Mouse (Mus musculus) left cerebral cortex, adult 18-20 months (tissue): ENCODE results near the gene Tmem204. TPM values are rescaled to one million over a fixed set of nuclear protein-coding genes. Genes with fewer than 3 reads are reported as not detected.

Experiments used
- DNase-seq, 2 experiments: peaks; one replicate each; pipeline ENCODE4 v3.0.0; 2021 to 2022; ENCODE audit warnings: low spot score in 2 of 2, mixed read lengths in 1 of 2
- total RNA-seq, 2 experiments: library from RNA; stranded (reverse); gene quantifications; 2 replicates each; pipeline ENCODE4 v1.2.3; 2021

The Tmem204 gene
- total RNA-seq, 2 experiments from 2014 or later: 8.9 to 9.4 TPM

DNA sequence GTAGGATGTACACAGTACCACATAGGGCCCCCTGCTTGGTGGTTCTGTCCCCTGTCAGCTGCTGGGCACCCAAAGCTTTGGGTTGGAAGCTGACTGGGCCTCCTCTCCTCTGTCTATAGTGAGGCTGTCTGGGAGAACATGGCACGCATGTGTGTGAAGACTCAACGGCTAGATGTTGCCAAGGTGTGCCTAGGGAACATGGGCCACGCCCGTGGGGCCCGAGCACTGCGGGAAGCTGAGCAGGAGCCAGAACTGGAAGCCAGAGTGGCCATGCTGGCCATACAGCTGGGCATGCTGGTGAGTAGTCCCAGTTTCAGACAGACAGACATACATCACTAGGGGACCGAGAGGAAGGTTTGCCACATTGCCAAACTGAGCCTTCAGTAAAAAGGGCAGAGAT lies 3.3 kb upstream of the Tmem204 start:
- no peak for DNase-seq

DNA sequence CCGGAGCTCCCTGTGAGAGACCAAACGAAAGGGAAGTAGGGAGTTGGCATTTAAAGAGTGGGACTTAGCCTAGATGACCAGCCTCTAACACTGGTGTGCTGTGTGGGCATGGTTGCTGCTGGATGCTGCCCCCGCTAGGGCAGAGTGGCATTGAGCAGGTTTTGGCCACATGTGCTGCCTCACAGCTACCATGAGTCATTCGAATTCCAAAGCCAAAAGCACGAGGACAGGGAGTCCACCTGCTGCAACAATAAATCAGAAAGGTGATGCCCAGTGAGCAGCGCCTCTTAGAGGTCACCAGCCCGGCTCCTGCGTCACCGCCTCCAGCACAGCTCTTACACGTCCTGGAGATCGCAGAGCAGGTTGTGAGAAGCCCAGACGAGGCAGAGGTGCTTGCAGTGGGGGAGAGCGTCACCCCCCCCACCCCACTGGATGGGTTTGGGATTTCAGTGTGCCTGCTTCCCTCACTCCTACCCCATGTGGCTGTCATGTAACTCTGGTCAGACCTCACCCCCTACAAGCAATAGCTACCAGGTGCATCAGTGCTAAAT lies 1.5 kb upstream of the Tmem204 start:
- no peak for DNase-seq

DNA sequence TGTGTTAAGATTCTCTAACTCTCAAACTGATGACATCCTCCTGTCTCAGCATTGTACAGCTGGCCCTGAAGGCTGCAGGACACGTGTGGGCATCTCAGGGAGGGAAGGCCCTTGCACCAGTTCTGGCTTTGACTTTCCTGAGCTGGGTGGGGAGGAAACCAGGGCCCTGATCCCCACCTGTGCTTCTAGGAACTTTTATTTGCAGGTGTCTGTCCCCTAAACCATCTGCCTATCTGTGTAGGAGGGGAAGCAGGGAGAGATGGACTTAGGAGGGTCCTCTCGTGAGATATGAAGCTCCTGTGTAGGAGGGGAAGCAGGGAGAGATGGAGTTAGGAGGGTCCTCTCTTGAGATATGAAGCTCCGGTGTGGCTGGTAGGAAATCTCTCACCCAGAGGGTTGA lies 504 bp downstream of the Tmem204 start:
- DNase-seq: no peak

DNA sequence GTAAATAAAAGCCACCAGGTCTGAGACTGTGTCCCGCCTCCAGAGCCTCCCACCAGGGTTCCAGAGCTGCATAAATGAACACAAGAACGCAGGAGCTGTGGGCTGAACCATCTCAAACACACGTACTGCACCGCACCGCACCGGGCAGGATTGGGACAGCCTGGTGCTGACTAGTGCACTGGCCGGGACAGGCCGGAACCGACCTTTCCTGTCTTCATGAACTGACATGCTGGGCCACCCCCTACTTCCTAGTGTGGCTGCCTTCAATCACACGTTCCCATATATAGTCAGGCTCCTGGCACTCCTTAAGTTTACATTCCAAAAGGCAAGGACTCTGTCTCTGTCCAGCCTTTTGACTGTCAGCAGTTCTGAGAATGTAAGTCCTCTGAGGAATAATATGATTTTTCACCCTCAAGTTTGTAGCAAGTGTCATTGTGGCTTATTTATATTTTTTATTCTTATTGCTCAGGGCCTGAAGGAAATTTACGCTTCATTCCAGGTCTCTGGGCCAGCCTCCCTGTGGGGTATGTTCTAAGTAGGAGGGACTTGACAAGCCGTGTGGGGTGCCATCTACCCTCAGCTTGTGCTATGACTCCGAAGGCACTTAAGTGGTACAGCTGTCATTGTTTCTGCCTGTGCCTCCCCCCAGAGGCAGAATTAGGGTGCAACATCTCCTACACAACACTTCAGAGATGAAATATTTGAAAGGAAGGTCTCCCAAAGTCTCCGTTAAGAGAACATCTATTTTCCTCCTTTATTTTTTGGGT lies 1.1 kb downstream of the Tmem204 start:
- DNase-seq: peak in 1 of 2 experiments; percentile 31

DNA sequence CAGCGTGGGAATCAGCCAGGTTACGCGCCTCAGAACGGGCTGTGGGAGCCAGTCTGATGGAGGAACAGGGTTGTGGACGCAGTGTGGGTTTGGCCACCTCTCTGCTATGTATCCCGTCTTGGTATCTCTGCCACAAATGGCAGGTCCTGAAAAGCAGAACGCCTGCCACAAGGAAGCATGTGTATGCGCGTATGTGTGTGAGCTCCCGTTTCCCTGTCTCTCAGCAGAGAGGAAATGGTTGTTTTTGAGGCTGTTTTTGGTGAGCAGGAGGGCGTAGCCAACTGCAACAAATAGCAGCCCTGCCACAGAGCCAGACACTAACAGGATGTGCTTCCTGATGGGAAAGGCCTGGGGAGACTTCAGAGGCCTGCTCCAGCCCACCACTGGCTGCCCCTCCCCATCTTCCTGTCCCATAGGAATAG lies 2.4 kb downstream of the Tmem204 start:
- DNase-seq: peak in 1 of 2 experiments; percentile 27

DNA sequence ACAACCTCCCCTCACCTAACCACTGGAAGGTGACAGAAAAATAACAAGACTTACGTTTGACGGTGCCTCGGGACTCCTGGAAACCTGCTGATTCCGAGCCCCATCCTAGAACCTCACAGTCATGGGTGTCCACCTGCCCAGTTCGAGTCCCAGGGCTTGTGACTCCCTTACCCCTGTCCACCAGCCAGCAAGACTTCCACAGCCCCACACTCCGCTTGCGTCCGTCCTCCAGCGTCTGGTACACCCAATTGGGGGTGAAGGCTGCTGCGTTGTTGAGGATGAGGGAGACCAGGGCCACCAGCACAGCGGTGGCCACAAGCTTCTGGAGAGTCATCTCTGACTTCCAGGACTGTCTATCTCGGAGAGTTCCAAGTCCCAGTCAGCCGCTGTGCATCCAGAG lies 3.2 kb downstream of the Tmem204 start:
- DNase-seq: no peak

DNA sequence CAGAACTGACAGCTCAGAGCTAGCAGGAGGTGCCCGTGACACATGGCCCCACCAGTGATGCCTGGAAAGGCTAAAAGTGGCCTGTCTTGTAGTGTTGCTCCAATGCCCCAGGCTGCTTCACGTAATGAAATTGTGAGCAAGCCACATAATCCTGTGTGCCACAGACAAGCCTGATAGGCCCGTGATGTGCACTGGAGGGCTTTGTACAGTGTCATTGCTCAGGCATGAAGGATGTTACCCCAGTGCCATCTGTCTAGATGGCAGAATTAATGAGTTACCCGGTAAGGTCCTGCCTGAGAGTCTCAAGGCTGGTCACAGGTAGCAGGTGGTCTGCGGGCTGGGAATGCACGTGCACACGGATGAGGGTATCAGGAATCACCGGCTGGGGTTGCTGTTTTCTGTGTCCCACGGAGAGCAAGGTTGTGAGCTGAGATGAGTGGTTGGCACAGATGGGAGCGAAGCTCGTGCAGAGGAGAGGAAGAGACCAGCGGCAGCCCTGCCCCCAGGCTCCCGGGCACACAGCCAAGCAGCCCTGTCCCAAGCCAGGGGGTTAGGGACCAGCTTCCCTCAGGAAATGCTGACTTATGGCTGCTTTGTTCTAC lies 5.5 kb downstream of the Tmem204 start:
- peak in 1 of 2 experiments; percentile 28 for DNase-seq

DNA sequence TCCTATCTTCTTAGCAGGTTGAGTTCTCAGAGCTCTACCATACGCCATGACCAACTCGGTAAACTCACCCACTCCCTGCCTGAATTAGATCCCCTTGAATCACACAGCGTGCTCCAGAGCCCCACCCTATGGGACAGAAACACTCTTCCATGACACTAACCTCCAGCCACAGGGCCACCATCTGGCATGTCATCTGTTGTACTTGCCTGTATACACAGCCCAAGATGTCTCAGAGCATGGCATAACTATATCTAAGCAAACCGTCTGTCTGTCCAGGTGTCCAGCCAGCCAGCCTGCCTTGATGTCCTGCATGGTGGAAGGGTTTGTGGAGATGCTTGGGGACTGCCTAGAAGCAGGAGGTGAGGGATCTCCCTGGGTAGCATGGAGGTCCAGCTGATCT lies 6.5 kb downstream of the Tmem204 start:
- peak; percentile 23 to 35 for DNase-seq

DNA sequence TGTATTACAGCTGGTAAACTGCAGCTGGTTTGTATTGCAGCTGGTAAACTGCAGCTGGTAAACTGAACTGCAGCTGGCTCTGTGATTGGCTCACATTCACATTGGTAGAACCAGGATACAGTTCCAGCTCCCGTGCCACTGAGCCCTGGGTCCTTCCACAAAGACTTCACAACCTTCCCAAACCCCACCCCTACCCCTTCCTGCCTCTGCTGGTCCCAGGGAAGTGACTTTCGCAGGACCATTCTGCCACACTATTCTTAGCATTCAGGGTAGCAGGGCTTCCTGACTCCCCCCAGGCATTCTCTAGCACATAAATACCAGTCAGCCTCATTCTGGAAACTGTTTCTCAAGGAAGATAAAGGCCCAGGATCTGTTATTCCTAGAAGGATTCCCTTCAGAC lies 14.7 kb downstream of the Tmem204 start:
- DNase-seq: no peak

DNA sequence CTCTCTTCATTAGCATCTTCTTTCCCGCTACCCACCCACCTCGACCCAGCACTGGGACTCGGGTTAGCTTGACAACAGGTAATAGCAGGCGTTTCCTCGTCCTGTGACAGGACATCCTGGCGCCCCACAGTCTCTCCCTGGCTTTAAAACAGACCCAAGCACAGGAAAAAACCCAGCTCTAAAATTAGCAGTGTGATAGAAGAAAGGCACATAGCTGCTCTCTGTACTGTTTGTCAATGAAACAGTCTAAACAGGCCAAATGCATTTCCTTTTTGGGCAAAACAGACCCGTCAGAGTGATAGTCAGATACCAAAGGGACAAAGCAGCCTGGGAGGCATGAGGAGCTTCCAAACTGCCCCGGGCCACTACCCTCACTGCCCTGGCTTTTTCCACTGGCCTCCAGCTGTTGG lies 15.9 kb downstream of the Tmem204 start:
- DNase-seq: no peak

DNA sequence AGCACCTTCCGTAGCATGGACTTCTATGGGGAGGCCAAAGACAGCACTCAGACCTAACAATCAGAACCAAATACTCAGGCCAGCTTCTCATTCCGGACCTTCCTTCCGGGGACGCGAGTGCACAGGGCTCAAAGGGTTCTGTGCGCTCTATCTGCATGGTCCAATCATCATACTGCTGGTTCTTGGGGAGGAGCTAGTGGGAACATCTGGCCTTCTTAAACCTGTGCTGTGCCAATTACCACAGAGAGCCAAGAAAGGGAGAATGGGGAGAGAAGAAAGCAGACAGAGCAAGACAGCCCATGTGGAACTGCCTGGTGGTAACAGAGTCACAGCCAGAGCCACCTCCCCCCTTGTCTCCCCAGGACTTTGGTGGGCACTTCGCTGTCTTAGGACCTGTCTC lies 16.8 kb downstream of the Tmem204 start:
- DNase-seq: no peak

DNA sequence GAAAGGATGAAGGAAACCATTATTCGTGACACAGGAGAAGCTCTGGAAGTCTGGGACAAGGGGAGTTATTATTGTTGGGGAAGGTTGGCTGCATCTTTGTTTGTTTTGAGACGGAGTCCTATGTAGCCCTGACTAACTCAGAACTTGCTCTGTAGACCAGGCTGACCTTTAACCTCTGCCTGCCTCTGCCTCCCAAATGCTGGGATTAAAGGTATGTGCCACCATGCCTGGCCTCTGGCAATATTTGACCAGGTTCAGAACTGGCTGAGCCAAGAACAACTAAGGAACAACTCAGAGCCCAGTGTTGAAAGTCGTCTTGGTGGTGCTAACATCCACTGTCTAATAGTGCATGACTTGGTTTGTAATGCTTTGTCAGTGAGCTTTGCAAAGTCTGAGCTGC lies 18.2 kb downstream of the Tmem204 start:
- no peak for DNase-seq

DNA sequence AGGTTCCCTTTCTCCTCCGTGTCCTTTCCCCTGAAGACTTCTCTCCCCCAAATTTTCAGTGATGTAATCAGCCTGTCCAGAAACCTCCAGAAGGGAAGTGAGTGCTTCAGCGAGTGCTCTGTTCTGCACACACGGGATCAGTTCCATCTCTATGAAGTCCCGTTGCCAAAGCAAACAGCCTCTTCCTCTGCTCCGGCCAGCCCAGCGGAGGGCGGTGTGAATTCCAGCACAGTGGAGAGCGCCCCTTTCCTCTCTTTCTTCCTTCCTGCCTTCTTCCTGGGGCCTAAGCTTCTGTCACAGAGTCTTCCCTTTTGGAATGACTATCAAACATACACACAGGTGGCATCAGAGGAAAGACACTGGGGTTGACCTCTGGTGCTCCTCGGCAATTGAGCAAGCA lies 19.0 kb downstream of the Tmem204 start:
- no peak for DNase-seq

DNA sequence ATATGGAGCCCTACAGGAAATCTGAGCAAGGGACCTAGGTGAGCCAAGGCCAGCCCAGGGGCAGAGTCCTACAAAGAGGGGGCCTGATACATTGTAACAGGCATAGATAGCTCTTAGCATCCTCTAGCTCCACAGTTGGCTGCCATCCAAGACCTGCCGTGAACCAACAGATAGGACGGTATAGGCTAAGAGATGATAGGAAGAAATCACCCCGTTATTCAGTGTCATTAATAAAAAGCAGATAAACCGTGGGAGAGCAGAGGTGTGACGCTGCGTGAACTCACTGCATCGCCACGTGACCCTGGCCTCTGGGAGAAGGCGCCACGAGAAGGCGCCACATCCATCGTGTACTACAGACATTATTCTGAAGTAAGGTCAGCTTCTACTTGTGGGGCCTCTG lies 19.5 kb downstream of the Tmem204 start:
- DNase-seq: no peak

DNA sequence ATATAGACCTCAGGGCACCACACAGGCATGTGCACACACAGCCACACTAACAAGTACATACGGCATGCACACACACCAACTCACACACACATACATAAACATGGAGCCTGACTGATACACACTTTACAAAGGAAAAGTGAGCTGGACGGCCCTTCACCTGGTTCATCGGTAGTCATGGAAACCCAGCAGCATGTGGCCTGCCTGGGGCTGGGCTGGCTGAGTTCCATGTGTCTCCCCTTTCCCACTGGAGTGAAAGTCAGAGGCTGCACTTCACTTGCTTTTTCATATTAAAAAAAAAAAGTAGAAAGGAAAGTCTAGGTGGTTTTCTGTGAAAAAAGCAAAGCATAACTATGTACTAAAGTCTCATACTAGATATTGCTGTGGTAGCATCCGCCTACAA lies 20.1 kb downstream of the Tmem204 start:
- DNase-seq: no peak

DNA sequence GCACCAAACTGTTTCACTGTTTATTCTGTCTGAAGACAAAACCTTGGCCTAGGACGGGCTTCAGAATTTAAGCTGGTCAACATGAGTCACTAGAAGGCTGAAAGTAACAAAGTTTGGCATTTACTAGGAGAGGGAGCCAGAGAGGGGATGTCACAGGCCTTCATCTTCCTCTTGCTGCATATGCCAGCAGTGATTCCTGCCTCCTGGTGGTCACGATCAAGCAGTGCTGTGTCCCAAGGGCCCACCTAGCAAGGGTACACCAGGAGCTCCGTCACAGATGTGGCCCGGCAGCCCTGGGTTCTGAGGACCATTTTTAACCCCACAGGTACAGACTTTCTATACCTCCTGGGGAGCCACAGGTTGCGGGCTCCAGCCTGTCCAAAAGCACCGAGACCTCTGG lies 26.4 kb downstream of the Tmem204 start:
- no peak for DNase-seq

DNA sequence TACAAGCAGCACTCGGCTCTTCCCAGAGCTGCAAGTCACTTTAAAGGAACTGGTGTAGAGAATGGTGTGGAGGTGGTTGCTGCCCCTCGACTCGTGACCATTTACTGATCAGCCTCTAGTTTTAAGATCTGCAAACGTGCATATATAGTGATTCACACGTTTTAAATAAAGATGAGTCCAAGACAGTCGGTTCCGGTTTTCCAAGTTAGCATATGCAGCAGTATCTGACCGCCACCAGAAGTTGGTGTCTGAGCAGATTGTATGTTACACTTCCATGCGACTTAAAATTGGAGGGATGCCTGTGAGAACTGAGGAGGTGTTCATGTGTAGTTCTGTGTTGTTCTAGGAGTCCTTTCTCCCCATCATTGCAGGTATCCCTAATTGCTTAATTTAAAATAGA lies 30.1 kb downstream of the Tmem204 start:
- DNase-seq: no peak

DNA sequence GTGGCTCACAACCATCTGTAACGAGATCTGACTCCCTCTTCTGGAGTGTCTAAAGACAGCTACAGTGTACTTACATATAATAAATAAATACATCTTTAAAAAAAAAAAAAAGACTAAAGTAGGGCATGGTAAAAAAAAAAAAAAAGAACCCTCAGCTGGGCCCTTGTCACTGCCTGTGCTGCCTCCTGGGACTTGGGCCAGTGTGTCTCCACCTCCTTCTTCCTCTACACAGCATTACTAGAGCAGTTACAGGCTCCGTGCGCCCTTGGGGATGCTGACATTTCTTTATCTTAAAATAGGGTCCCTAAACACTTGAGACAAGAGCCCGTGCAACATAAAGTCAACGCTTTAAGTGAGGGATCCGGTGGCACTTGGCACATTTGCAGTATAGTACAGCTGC lies 36.2 kb downstream of the Tmem204 start:
- no peak for DNase-seq

DNA sequence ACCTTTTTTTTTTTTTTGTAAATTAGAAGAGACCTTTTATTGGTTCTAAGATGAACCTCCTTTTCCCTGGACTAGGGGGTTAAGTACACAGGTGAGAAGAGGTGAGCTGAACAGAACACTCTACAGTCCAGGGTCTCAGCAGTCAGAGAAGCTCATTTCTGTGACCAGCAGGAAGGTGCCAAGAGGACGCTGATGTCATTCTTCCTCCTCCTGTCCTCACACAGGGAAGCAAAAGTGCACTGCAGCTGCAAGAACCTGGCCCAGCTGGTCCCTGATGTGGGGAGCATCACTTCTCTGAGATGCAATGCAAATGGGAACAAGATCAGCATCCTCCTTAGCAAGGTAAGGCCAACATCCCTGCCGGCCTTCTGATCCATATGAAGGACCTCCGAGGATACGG lies 38.1 kb downstream of the Tmem204 start:
- no peak for DNase-seq

DNA sequence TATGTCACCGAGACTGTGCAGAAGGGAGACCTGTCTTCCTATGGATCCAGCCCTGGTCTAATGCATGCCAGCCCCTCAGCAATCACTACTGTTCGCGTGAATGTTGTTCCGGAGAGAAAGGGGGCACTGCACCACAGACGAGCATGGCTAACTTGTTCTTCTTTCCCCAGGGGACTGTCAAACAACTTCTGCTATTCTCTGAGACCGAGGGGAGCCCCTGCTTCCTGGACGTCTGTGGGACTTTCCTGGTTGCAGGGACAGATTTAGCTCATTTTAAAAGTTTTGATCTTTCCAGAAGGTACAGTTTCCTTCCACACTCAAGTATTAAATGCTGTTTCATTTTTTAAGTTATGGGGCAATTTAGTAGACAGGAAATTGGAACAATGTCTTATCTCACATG lies 38.5 kb downstream of the Tmem204 start:
- no peak for DNase-seq

DNA sequence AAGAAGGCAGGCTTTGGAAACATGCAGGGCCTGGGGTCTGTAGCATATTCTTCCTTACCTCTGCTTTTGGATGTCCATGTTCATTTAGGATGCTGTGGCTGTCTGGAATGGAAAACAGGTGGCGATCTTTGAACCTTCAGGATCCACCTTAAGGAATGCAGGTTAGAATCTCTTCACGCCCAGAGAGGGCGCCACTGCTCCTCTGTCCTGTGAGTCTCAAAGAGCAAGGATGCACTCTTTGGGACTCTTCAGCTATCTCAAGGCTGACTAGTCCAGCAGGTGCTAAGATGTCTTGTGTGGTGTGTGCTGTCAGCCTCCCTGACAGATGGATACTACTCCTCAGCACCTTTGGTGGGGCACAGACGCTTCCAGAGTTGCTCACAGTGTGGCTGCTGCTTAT lies 47.2 kb downstream of the Tmem204 start:
- DNase-seq: peak in 1 of 2 experiments; percentile 7

DNA sequence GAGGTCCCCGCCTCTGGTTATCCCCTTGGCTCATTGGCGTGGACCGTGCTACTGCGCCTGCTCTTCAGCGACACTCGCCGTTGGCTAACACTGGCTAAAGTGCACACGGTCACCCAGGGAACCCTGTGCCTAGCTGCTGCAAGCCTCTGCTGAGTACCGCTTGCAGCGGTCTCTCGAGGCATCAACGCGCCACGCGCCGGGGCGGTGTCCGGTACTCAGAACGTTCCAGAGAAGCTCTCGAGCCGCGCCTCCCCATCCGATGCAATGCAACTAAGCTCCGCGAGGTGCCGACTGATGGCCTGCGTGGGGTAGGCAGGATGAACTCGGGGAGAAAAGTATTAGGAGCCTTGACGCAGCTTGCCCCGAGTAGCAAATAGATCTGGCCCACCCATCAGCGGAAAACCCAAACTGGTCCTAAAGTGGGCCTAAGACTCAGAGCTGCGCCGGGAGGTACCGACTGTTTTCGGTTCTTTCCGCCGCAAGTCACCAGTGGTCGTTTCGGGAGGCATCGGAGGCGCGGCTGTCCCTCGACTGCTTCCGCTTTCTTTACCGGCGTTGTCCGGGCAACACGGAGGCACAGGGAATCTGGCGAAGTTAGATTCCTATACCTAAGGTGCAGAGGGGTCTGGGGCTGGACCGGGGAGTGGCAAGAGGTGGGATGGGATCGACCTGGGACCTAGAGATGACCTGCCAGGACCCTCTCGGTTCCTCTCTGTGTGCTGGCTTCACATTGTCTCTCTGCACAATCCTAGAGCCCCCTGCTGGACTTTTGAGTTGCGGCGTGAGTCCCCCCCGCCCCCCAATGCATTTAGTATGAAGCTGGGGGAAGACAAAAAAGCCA lies 66.9 kb downstream of the Tmem204 start:
- peak; percentile 67 to 80 for DNase-seq
